Mouse (Mus musculus) gastrocnemius, adult 2 months (tissue): ENCODE data around the gene Pla2g4e. TPM values are rescaled to one million over a fixed set of nuclear protein-coding genes. Genes with fewer than 3 reads are reported as not detected.
A peak's percentile ranks its signal among the peaks of the same experiment; 100 is the strongest.
"Not testable (repeated sequence)": the region's sequence is repeated elsewhere in the genome, so short reads cannot be mapped to it uniquely, and the experiment has no call there.

Experiments
- DNase-seq: peaks from one replicate; pipeline ENCODE4 v3.0.0; 2022
- H3K27ac ChIP-seq: fragments of 200-600 bp; 2 replicates; pipeline ENCODE4 v1.8.1; 2022; ENCODE audit warnings: mild to moderate bottlenecking
- H3K4me3 ChIP-seq: fragments of 200-600 bp; 2 replicates; pipeline ENCODE4 v1.8.1; 2022; ENCODE audit warnings: mild to moderate bottlenecking, moderate library complexity
- CTCF ChIP-seq: fragments of 200-600 bp; IDR thresholded peaks from 2 replicates; pipeline ENCODE4 v1.8.1; 2022; ENCODE audit warnings: antibody characterized with exemption, mild to moderate bottlenecking, moderate library complexity
- intact Hi-C: fragments of 180-260 bp; cut with DNase I; formaldehyde crosslinking; loops from one replicate; pipeline ENCODE4 v1.15.1; 2025
- total RNA-seq, 2 experiments: library from RNA; stranded (reverse); gene quantifications; 2 replicates each; pipeline ENCODE4 v1.2.3; 2021

The Pla2g4e gene
- total RNA-seq, 2 experiments from 2014 or later = 27.8 to 31.8 TPM

- intact Hi-C loops = loop anchor here (2.0 kb wide), 1 partner anchor 79 kb away; no protein-coding TSS in a partner anchor
- DNase-seq = no peak
- peak; percentile 68 for TF ChIP-seq CTCF
- Histone ChIP-seq H3K27ac (no peak overlapping the region), H3K4me3 (no peak overlapping the region)
Measured at GRCm38 (mm10) chr2:120265523-120265922, 20.4 kb upstream of the Pla2g4e start.

GRCm38 (mm10) chr2:120264858-120265257, 19.7 kb upstream of the Pla2g4e start:
- Histone ChIP-seq H3K4me3 (no peak overlapping the region), H3K27ac (no peak overlapping the region)
- no peak for DNase-seq
- intact Hi-C loops = loop anchor here (1.0 to 2.0 kb wide), 2 partner anchors 78 to 89 kb away; no protein-coding TSS in a partner anchor
- TF ChIP-seq CTCF = no peak

GRCm38 (mm10) chr2:120262876-120263275, 17.7 kb upstream of the Pla2g4e start:
- TF ChIP-seq CTCF = no peak
- Histone ChIP-seq H3K4me3 (no peak overlapping the region), H3K27ac (no peak overlapping the region)
- intact Hi-C loops = no loop called here
- DNase-seq = no peak

GRCm38 (mm10) chr2:120261346-120261745, 16.2 kb upstream of the Pla2g4e start:
- intact Hi-C loops = no loop called here
- H3K4me3 ChIP-seq = no peak overlapping the region
- H3K27ac ChIP-seq = no peak overlapping the region
- TF ChIP-seq CTCF = no peak
- DNase-seq = no peak

- DNase-seq = no peak
- H3K27ac ChIP-seq = no peak overlapping the region
- no peak for TF ChIP-seq CTCF
- intact Hi-C loops = no loop called here
- H3K4me3 ChIP-seq = no peak overlapping the region
Measured at GRCm38 (mm10) chr2:120256259-120256658, 11.1 kb upstream of the Pla2g4e start.

- no peak overlapping the region for H3K4me3 ChIP-seq
- no peak overlapping the region for H3K27ac ChIP-seq
- intact Hi-C loops = no loop called here
- TF ChIP-seq CTCF = no peak
- DNase-seq = no peak
Measured at GRCm38 (mm10) chr2:120252644-120253043, 7.5 kb upstream of the Pla2g4e start.

- TF ChIP-seq CTCF = peak; percentile 37; the same call in 1 of the 2 replicates
- Histone ChIP-seq H3K4me3 (peak overlapping the region; percentile 77), H3K27ac (peak overlapping the region; percentile 91)
- no peak for DNase-seq
- intact Hi-C loops = loop anchor here (2.0 kb wide), 1 partner anchor 41 kb away; no protein-coding TSS in a partner anchor
Measured at GRCm38 (mm10) chr2:120245421-120246016, 384 bp upstream of the Pla2g4e start.

- Histone ChIP-seq H3K4me3 (peak overlapping the region; percentile 77), H3K27ac (peak overlapping the region; percentile 91)
- intact Hi-C loops = loop anchor here (2.0 kb wide), 1 partner anchor 39 kb away; no protein-coding TSS in a partner anchor
- DNase-seq = no peak
- no peak for TF ChIP-seq CTCF
Measured at GRCm38 (mm10) chr2:120243995-120244394, 1.1 kb downstream of the Pla2g4e start.

GRCm38 (mm10) chr2:120242791-120243467, 2.2 kb downstream of the Pla2g4e start:
- DNase-seq = no peak
- no peak for TF ChIP-seq CTCF
- H3K4me3 ChIP-seq = peak overlapping the region; percentile 77
- intact Hi-C loops = no loop called here
- peak overlapping the region; percentile 91 for H3K27ac ChIP-seq

- H3K4me3 ChIP-seq, intact Hi-C loops: not testable (repeated sequence)
- peak; percentile 72 for DNase-seq
- H3K27ac ChIP-seq = peak overlapping the region; percentile 90
Measured at GRCm38 (mm10) chr2:120238733-120239132, 6.4 kb downstream of the Pla2g4e start.

GRCm38 (mm10) chr2:120237784-120238183, 7.4 kb downstream of the Pla2g4e start:
- TF ChIP-seq CTCF = no peak
- no peak for DNase-seq
- Histone ChIP-seq H3K27ac (peak overlapping the region; percentile 90), H3K4me3 (no peak overlapping the region)
- intact Hi-C loops = no loop called here

- no peak for TF ChIP-seq CTCF
- DNase-seq = peak; percentile 49
- intact Hi-C loops = loop anchor here (2.0 kb wide), 1 partner anchor 31 kb away; no protein-coding TSS in a partner anchor
- peak overlapping the region; percentile 90 for H3K27ac ChIP-seq
- H3K4me3 ChIP-seq = peak overlapping the region; percentile 41
Measured at GRCm38 (mm10) chr2:120235947-120236640, 9.0 kb downstream of the Pla2g4e start.

GRCm38 (mm10) chr2:120235381-120235780, 9.8 kb downstream of the Pla2g4e start:
- TF ChIP-seq CTCF = no peak
- H3K4me3 ChIP-seq = peak overlapping the region; percentile 41
- no peak for DNase-seq
- peak overlapping the region; percentile 90 for H3K27ac ChIP-seq
- intact Hi-C loops = loop anchor here (2.0 kb wide), 1 partner anchor 31 kb away; no protein-coding TSS in a partner anchor
